Mouse (Mus musculus) spleen, embryonic (tissue): ENCODE results near the gene 1110051M20Rik.

Source experiments
- CTCF ChIA-PET: fragments of 350-600 bp; sonication (Branson Sonifier 250); formaldehyde crosslinking; loops from one replicate; lab custom pipeline; 2022; lab: Charles Lee

The 1110051M20Rik gene

DNA sequence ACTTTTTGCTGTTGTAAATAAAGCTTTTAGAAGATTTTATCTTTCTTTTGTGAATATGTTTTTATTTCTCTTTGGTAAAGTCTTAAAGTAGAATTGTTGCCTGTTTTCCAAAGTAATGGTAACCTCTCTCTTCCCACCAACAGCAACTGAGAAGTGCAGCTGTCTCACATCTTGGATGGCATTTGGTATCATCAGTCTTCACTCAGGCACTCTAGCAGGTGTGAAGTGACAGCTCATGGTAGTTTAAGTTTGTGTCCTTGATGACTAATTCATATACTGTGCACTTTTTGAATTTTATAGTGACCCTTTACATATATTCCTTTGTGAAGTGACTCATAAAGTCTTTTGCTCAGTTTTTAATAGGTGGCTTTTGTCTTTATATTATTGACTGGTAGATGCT is 92.7 kb downstream of the 1110051M20Rik start:
- CTCF ChIA-PET: no interaction called here

DNA sequence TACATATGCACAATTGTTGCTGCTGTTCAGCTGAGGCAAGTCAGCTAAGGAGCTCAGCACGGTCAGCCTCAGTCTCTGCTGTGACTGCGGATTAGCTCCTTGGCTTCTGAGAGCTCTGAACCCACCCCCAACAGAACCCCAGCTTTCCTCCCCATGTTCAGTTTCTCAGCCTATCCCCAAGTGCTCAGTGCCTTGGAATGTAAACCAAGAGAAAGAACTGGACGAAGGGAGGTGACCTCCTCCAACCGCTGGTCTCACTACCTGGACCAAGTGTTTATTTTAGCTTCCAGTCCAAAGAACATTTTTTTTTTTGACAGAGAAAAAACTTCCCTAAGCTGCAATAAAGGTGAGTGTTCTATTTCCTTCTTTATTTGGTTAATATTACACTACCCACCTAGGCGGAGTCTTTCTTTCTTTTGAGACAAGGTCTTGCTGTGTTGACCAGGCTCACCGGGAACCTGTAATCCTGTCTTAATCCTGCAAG is 94.5 kb downstream of the 1110051M20Rik start:
- CTCF ChIA-PET: no interaction called here

DNA sequence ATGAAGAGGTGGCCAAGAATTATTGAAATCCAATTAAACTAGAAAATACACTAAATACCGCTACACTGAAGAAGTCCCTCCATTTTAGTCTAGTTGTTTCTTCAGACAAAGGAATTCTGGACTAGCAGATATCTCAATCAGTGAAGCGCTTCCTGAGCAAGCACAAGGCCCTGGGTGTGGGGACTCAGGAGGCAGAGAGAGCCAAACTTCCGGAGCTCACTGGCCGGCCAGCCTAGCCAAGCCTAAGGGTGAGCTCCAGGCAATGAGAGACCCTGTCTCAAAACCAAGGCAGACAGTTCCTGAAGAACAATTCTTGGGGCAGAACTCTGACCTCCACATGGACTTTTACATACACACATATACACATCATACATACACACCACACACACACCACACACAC is 95.6 kb downstream of the 1110051M20Rik start:
- CTCF ChIA-PET: no interaction called here

DNA sequence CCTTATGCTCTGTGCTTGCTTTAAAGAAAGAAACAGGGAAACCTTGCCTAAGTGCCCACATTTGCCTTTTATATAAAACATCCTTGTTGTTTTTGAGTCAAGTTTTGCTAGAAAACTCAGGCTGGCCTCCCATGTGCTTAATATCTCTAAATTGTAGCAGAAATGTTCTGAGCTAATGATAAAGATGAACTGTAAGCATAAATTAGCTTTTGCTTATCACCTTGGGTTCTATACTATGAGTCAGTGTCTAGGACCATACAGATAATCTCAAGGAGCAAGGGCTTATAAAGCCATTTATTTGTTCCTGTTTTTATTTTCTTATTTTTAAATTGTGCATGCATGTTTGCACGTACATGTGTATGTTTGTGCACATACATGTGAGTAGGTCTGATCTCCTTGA is 98.9 kb downstream of the 1110051M20Rik start:
- CTCF ChIA-PET: no interaction called here

DNA sequence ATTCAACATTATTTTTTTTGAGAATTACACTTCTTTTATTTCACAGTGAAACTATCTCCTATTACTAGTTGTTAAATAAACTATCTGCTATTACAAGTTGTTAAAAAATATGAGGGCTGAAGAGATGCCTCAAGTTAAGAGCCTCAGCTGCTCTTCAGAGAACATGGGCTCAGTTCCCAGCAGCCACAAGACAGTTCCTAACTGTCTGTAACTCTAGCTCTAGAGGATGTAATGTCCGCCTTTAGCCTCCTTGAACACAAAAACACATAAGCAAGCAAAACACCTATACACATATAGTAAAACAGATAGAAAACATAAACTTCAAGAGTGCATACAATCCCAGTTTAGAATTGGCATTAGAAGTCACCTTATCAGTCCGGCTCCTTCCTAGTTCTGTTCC is 104.9 kb downstream of the 1110051M20Rik start:
- CTCF ChIA-PET: no interaction called here

DNA sequence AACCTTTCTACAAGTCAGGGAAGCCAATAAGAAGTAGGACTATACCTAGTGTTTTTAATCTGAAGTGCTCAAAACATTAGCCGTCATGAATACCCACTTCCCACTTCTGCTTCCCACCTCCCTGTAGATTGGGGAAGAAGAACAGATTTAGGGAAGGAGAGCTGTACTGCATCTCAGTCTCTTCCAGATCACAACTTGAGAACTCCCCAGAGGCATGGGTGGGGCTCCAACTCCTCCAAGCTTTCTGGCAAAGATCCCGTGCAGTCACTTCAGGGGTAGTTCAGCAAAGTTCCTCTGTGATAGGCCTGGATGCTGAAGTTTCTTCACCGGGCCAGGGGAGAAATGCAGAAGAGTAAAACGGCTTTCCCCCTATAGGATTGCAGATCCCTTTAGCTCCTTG is 109.4 kb downstream of the 1110051M20Rik start:
- CTCF ChIA-PET: interaction anchor here (0.7 kb wide), 1 partner anchor 238 kb away, joined by 3 read pairs; no protein-coding TSS in a partner anchor

DNA sequence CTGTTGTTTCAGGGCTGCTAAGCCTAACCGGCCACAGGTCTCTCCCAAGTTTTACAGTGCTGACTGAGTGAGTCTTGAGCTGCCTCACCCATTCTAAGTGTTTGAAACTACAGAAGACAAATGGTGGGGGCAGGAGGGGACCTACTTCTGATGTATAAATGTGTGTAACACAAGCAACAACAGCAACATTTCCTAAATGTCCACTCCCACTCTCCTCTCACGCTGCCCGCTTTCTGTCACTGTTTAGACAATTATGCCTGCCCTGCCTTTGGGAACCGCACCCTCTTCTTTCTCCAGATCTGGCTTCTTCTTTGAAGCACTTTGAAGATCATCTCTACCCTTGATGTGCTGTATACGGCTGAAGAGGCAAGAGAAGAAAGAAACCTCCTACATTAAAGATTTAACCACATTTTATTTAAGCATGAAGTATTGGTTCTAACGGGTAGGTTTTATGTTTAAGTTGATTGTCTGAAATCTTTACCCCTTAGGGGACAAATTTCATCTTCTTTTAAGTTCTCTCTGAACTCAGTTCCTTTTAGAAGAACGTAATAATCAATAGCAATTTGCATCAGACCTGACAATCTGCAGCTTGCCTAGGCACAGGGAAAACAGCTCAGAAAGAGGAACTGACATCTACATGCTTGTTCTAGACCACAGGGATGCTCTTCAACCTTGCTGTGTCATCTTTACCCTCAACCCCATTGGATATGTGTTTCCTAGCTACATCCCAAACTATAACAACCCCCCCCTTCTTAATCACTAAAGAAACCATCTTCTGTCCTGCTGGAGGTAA is 113.3 kb downstream of the 1110051M20Rik start:
- CTCF ChIA-PET: no interaction called here

DNA sequence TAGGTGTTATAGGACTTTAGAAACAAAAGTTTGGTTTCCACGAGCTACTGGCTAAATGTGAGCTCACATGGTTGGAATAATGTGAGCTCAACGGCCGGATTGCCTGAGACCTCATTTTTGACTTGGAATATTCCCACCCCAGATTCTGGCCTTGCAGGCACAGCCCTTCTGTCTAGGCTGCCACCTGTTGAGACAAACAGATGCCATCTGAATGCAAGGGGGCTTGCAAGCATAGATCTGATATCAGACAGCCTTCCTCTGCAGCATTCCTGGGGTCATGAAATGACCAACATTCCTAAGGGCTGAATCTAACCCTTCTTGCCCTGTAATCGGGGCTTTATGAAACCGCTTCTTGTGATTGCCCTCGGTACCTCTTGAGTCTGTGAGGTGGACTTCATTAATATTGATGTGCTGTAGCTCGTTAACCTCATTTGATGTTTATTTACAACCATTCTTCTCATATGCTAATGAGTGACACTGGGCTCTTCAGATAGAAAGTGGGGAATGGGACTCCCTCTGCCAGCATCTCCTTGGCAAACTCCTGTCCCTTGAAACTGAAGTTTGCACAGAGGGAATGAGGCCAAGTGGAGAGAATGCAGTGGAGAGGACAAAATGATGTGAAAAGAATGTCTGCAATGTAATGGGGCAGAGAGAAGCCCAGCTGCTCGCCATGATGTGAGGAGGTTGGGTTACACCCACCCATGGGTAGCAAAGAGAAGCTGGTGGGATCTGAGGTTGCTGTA is 114.3 kb downstream of the 1110051M20Rik start:
- CTCF ChIA-PET: no interaction called here

DNA sequence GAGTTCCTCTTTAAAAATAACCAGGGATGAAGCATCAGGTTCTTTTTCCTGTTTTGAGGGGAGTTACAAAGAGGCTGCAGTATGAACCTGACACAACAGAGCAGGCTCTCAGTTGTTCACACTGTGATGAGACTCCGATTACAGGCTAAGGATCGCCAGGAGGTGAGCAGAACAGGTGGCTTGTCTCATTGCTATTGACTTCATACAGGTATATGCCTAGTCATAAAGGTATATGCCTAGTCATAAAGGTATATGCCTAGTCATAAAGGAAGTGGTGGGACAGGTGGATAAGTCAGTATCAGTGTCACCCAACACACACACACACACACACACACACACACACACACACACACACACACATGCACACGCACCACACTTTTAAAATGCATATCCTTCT is 115.8 kb downstream of the 1110051M20Rik start:
- CTCF ChIA-PET: no interaction called here

DNA sequence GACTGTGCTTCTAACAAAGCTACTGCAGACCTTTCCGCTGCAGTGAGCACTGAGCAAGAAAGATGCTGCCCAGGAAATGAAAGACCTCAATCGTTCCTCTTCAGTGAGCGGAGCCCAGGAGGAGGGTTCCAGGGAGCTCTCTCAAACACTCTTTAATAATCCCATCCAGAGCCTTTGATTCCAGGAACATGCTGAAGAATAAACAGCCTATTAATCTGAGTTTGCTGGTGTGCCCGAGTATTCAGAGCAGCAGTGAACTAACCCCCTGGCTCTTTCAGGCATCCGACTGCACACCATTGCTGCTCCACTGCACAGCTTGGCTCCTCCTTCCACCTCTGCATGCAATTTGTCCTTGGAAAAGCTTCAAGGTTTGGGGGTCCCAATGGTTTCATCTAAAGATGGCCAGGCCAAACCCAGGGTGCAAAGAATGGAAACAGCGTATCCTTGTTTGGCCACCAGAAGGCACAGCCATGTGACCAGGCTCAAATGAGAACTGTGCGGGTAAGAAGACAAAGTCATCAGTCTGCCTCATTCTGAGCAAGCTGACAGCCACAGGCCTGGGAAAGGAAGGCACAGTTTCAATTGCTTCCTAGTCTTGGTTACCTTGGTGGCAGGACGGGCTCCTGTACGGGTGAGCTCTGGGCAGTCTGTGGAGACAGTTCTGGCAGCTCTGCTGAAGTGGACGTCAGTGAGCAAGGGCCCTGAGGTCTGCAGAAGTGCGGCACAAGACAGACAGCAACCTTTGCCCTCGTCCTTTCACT is 116.4 kb downstream of the 1110051M20Rik start:
- CTCF ChIA-PET: no interaction called here

DNA sequence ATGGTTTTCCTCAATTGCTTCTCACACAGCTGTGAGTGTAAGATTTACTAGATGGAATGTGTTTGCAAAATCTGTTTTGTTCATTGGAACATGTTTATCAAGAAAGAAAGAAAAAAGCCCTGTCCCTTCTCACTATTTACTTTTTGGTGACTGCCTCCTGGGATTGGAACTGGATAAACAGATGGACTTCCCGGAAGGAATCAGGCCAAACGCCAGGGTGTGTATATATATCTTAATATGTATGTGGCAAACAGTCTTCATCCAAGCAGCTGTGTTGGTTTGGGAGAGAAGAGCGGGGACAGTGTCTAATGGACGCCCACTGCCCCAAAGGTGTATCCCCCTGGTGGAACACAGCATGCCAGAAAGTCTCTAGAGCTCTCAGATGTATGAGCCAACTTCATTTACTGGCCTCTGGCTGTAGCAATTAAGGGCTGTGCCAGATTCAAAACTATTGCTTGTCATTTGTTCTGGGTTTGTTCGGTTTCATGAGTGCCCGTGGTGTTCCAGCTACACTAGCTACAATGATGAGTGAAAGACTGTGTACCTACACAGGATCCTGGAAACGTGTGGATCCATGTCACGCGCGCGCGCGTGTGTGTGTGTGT is 117.7 kb downstream of the 1110051M20Rik start:
- CTCF ChIA-PET: no interaction called here

DNA sequence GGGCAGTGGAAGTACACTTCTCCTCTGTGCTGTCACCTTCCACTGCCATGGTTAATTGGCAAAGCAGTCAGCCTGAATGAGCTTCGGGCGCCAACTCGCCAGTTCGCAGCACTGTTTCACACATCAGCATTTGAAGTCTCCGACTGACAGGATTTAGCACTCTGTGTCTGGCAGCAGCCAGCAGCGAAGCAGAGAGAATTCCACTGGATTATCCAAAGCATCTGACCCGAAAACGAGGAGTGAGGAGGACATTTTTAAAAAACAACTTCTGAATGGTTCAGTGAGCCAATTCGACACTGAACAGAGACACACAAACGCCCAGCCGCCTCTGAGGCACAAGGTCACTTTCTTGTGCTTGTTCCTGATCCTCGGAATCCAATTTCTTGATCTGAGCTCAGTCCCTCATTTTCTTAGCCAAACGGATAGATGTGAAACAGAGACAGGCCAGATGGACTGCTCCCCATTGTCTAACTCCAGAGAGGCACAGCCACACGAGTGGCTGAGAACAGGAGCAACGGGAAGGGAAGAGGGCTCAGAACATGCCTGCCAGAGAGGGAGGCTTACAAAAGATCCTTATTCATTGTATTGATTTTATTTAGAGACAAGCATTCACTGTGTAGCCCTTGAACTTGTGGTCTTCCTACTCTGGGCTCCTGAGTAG is 119.6 kb downstream of the 1110051M20Rik start:
- CTCF ChIA-PET: no interaction called here

DNA sequence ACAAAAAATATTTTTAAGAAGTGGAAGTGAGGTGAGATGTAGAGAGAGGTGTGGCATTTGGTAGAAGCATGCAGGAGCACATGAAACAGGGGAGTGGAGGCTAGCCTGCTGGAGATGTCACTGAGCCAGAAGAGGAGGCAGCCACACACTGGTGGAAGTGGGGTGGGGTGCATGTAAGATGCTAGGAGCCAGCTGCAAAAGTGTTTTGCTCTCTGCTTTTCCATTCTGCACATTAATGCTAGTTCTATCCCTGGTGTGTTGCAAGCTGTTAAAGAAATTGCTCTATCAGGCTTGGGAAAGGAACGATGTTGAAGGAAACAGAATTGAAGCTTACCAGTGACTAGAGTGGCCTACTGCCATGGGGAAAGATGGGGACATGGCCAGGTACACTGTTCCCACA is 120.2 kb downstream of the 1110051M20Rik start:
- CTCF ChIA-PET: no interaction called here

DNA sequence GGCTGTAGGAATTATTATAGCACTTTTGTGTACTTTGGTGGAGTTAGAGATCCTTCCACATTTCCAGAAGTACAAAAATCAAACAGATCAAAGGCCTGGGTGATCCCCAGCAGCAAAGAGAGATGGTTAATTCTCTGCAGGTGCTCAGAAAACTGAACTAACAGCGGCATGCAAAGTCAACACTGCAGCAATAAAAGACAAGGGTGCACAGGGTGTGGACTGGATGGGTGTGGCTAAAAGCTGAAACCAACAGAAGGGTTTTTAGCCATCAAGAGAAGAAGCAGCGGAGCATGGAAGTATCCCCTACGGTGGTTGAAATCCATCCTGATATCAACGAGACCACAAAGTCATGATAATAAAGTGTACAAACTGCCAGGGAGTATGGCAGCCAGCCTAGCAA is 122.0 kb downstream of the 1110051M20Rik start:
- CTCF ChIA-PET: no interaction called here

DNA sequence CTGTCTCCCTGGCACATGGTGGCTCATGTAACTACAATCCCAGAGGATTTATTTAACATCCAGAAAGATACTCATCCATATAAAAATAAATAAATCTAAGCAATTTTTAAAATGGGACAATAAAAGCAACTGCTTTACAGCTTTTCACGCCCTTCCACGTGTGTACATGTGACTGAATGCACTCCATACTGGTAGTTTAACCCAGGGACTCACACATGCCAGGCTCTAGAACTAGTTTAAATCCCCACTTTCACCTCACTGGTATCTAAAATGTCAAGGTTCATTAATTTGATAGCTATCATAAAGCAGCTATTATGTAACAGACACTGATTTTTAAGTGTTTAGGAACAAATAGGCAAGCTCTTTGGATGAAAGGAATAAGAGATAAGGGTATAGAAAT is 122.6 kb downstream of the 1110051M20Rik start:
- CTCF ChIA-PET: no interaction called here

DNA sequence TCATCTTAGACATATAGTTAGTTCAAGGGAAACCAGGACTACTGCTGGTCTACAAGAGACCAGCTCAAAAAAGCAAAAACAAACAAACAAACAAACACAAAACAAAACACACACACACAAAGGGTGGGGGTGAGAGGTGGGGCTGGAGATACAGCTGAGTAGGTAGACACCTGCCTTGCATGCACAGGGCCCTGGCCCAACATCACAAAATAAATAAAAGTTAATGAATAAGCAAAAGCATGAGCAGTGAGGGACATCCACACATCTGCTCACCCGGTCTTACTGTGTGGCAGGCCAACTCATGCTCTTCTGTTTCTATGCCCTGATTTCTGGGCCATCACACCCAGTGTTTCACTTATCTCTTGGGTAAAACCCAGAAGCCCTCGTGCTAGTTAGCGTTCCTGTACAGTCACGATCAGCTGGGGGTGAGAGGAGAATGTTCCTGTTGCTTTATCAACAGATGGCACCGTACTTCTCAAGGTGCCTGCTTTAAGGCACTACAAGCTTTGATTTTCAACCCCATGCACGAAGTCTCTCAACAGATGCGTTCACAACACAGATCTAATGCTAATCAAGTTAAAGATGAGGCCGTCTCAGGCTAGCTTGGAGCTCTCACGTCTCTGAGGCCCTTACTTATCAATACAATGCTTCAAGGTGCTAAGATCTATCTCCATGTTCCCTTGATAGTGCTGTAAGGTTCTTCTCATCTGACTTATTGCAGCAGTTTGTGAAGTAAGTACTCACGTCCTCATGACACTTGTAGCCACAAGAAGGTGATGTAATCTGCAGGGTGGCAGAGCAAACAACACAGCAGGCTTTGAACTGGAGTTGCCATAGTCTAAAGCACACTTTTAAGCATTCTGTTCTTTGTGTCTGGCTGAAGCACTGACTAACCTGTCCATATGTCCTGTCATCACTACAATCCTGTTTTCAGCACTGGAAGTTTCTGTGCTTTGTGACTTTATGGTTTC is 123.7 kb downstream of the 1110051M20Rik start:
- CTCF ChIA-PET: no interaction called here

DNA sequence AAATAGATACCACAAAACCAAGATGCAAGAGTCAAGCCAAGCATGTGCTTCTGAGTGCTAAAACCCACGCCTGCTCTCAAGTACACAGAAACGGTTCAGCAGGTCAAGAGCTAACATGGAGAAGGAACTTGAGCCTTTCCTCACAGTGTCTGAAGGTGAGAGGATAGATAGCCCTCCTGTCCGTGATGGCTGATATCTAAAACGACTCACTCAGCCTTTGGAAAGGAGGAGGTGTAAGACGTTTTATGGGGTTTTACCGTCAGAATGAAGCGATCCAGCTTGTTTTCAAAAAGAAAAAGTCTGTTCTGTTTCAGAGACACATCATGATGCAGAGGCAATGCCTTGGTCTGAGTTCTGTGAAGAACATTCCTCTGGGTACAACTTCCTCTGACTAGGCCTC is 130.3 kb downstream of the 1110051M20Rik start:
- CTCF ChIA-PET: no interaction called here

DNA sequence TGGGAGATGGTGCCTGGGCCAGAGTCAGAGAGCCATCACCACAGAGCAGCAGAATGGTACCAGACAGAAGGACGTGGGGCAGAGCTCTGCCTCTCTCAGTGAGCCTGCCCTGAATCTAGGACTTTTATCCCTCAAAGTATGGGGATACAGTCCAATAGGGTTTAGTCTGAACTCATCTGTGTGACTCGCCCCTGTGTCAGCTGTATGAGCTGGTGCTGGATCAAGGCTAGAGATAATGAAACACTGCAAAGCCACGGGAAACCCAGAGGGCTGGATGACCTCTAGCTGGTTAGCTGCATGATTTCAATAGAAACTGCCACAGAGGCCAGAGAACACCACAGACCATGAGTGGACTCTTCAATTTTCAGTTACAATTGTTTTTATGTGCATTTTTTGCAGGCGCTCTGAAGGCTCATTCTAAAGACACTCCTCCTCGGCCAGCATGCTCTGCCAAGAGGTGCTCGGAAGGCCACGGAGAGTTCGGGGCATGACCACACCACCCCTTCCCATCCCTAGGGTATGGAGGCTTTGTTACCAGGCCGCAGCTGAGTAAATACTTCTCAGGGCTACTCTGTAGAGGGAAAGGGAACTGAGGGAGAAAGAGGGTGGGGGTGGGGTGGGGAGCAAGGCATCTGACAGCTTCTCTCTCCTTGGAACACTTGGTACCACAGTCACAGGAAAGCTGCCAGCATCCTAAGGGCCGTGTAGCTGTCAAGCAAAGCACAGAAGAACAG is 131.8 kb downstream of the 1110051M20Rik start:
- CTCF ChIA-PET: no interaction called here

DNA sequence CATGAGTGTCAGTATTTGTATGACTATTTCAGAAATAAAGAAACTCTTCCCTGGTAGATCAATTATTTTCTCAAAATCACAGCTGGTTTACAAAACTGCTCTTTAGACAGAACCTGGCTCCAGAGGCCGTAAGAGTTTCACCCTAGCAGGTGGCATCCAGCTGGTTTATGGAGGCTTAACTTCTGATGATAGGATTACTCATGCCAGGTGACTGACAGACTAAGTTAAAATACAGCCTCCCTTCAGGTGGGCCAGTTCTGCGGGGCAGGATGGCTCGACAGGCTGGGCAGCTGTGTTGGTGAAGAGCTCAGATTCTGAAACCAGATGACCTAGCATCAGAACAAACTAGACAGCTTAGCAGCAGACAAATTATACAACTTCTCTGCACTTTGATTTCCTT is 135.0 kb downstream of the 1110051M20Rik start:
- CTCF ChIA-PET: no interaction called here
